Mouse (Mus musculus): Measurements from ENCODE around the gene Hepacam2. TPM values are rescaled to one million over a fixed set of nuclear protein-coding genes. Genes with fewer than 3 reads are reported as not detected.
"Not testable (repeated sequence)": the region's sequence is repeated elsewhere in the genome, so short reads cannot be mapped to it uniquely, and the experiment has no call there.

Hepacam2 gene
- polyA plus RNA-seq, 1 experiment from 2014 or later, result 0.35 TPM

DNA sequence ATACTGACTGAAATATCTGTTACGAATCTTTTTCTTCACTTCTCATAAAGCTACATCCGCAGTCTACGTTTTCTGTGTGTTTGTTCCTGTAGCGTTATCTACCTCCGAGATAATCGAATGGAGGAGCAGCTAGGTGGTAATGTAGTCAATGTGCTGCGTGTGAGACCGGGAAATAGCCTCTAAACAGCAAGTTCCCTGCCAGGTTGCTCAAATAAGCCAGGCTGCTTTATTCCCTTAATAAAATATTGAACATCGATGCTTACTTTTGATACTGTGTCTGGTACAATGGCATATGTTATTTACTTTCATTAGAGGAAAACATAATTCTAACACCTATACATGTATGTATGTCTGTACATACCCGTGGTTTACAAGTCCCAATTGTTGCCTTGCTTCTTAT, 13.0 kb upstream of the Hepacam2 start:
- no peaks in the 10 kb centered on the region for H3K9me3 ChIP-seq (replicated peaks; ENCODE audit: control insufficient read depth, low read length)
- no peak overlapping the region for H3K4me3 ChIP-seq (ENCODE audit: low read depth, low read length)
- no peak for ATAC-seq (ENCODE audit: low read depth)
- no peaks in the 10 kb centered on the region for H3K36me3 ChIP-seq (ENCODE audit: control insufficient read depth, insufficient read depth)
- no peak overlapping the region for H3K27ac ChIP-seq (ENCODE audit: low read length)
- no peaks in the 10 kb centered on the region for H3K27me3 ChIP-seq (ENCODE audit: control insufficient read depth, insufficient read depth, low read depth, low read length)
- no peak overlapping the region for H3K9ac ChIP-seq (ENCODE audit: low read depth, low read length)
- H3K4me2 ChIP-seq (ENCODE audit: low read depth, low read length), result no peak overlapping the region
- 73% methylated on average over 10 of the region's 10 CpGs for WGBS (ENCODE audit: insufficient replicate concordance)
- no peaks in the 10 kb centered on the region for H3K4me1 ChIP-seq (ENCODE audit: control insufficient read depth, low read depth, low read length)

DNA sequence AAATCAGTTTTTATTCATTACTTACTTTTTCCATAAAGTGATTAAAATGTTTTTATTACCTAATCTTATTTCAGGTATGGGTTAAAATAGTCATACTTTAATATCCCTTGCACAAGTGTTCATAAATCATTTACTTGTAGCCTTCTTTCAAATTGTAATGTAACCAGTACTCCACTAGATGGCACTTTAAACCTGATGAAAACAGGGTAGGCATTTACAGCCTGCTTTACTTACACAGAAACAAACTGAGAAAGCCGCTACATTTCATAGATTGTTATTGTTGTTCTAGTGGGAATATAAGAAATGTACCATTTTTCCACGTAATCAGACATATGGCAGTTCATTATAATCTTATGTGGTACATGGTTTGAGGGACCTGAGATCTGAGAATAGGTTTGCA, 11.7 kb upstream of the Hepacam2 start:
- Histone ChIP-seq H3K4me1 (ENCODE audit: control insufficient read depth, low read depth, low read length) (no peaks in the 10 kb centered on the region), H3K4me3 (ENCODE audit: low read depth, low read length) (no peak overlapping the region), H3K9me3 (replicated peaks; ENCODE audit: control insufficient read depth, low read length) (no peaks in the 10 kb centered on the region), H3K27ac (ENCODE audit: low read length) (no peak overlapping the region), H3K27me3 (ENCODE audit: control insufficient read depth, insufficient read depth, low read depth, low read length) (no peaks in the 10 kb centered on the region), H3K4me2 (ENCODE audit: low read depth, low read length) (no peak overlapping the region), H3K36me3 (ENCODE audit: control insufficient read depth, insufficient read depth) (no peaks in the 10 kb centered on the region), H3K9ac (ENCODE audit: low read depth, low read length) (no peak overlapping the region)
- 23% methylated on average over 2 of the region's 2 CpGs for WGBS (ENCODE audit: insufficient replicate concordance)
- 0 out of 2 replicates have a peak, but pooled peaks have one; percentile 19 for ATAC-seq (ENCODE audit: low read depth)

DNA sequence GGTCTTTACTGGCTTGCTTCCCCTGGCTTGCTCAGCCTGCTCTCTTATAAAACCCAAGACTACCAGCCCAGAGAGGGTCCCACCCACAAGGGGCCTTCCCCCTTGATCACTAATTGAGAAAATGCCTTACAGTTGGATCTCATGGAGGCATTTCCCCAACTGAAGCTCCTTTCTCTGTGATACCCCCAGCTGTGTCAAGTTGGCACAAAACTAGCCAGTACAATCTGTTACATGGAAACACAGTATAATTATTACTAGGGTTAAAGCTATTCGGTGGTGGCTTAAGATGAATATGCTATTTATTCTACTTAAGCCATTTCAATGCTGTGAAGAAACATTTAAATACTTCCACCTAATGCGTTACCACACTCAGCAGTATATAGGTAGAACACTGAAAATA, 10.1 kb upstream of the Hepacam2 start:
- not testable (repeated sequence) for H3K4me1 ChIP-seq (ENCODE audit: control insufficient read depth, low read depth, low read length); H3K9me3 ChIP-seq (replicated peaks; ENCODE audit: control insufficient read depth, low read length); H3K27ac ChIP-seq (ENCODE audit: low read length); H3K9ac ChIP-seq (ENCODE audit: low read depth, low read length); H3K36me3 ChIP-seq (ENCODE audit: control insufficient read depth, insufficient read depth); ATAC-seq (ENCODE audit: low read depth); H3K27me3 ChIP-seq (ENCODE audit: control insufficient read depth, insufficient read depth, low read depth, low read length); H3K4me2 ChIP-seq (ENCODE audit: low read depth, low read length); H3K4me3 ChIP-seq (ENCODE audit: low read depth, low read length)
- WGBS (ENCODE audit: insufficient replicate concordance), result 68% methylated on average over 2 of the region's 2 CpGs

DNA sequence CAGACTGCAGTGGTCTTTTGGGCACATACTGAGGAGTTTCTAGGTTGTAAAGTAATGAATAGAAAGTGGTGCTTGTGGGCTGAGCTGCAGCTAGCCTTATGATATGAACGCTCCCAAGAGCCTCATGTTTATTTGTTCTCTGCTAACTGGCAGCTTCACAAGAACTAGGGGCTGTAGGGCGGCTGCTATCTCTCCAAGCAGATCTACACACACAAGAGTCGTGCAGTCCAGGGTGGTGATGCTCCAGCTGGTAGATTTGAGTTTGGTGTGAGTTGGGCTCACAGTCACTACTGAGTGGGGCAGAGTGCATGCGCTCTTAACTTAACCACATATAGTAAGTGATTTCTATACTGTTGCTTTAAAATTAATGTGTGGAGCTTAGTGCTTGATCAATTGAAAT, 9.0 kb upstream of the Hepacam2 start:
- Histone ChIP-seq H3K9me3 (replicated peaks; ENCODE audit: control insufficient read depth, low read length) (no peaks in the 10 kb centered on the region), H3K36me3 (ENCODE audit: control insufficient read depth, insufficient read depth) (no peaks in the 10 kb centered on the region), H3K27me3 (ENCODE audit: control insufficient read depth, insufficient read depth, low read depth, low read length) (no peaks in the 10 kb centered on the region), H3K4me3 (ENCODE audit: low read depth, low read length) (no peak overlapping the region), H3K9ac (ENCODE audit: low read depth, low read length) (no peak overlapping the region), H3K27ac (ENCODE audit: low read length) (no peak overlapping the region), H3K4me1 (ENCODE audit: control insufficient read depth, low read depth, low read length) (no peaks in the 10 kb centered on the region), H3K4me2 (ENCODE audit: low read depth, low read length) (no peak overlapping the region)
- ATAC-seq (ENCODE audit: low read depth), result no peak
- WGBS (ENCODE audit: insufficient replicate concordance), result 41% methylated on average over 4 of the region's 4 CpGs

DNA sequence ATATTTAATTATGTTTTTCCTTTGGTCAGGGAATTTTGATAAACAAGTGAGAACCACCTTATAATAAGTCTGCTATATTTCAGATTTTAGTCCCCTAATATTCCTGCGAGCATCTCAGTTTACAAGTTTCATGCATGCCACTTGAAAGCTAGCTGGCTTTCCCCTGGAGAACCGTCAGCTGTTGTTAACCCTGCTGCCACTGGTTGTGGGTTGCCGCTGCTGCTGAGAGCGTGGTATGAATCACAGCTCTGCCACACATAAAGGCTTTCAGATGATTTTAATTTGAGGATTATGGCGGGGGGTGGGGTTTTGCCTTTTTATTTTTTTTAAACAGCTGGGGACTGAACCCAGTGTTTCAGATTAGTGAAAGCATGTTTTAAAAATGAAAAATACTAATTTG, 7.2 kb upstream of the Hepacam2 start:
- no peaks in the 10 kb centered on the region for H3K36me3 ChIP-seq (ENCODE audit: control insufficient read depth, insufficient read depth)
- H3K27ac ChIP-seq (ENCODE audit: low read length), result no peak overlapping the region
- H3K4me1 ChIP-seq (ENCODE audit: control insufficient read depth, low read depth, low read length), result no peaks in the 10 kb centered on the region
- no peak for ATAC-seq (ENCODE audit: low read depth)
- no peak overlapping the region for H3K9ac ChIP-seq (ENCODE audit: low read depth, low read length)
- WGBS (ENCODE audit: insufficient replicate concordance), result 80% methylated on average over 5 of the region's 5 CpGs
- H3K4me2 ChIP-seq (ENCODE audit: low read depth, low read length), result no peak overlapping the region
- H3K4me3 ChIP-seq (ENCODE audit: low read depth, low read length), result no peak overlapping the region
- H3K27me3 ChIP-seq (ENCODE audit: control insufficient read depth, insufficient read depth, low read depth, low read length), result no peaks in the 10 kb centered on the region
- no peaks in the 10 kb centered on the region for H3K9me3 ChIP-seq (replicated peaks; ENCODE audit: control insufficient read depth, low read length)

DNA sequence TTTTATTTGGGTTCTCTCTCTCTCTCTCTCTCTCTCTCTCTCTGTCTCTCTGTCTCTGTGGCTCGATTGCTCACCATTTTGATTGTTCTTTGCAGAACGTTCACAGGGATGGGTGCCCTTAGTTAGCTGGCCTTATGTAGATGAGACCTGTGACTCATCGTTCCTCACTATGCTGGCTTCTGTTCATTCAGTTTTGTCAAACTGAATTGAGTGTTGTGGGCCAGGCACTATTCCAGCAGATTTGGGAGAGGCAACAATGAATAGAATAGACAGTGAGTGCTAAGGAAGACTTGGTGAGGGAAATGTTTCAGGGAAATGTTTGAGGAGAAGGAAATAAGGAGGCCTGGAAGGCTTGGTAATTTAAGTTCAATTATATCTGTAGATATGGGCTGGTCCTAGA, 2.2 kb upstream of the Hepacam2 start:
- H3K36me3 ChIP-seq (ENCODE audit: control insufficient read depth, insufficient read depth), result no peaks in the 10 kb centered on the region
- no peak overlapping the region for H3K4me2 ChIP-seq (ENCODE audit: low read depth, low read length)
- no peak overlapping the region for H3K9ac ChIP-seq (ENCODE audit: low read depth, low read length)
- H3K27me3 ChIP-seq (ENCODE audit: control insufficient read depth, insufficient read depth, low read depth, low read length), result no peaks in the 10 kb centered on the region
- H3K27ac ChIP-seq (ENCODE audit: low read length), result no peak overlapping the region
- H3K4me3 ChIP-seq (ENCODE audit: low read depth, low read length), result no peak overlapping the region
- 63% methylated on average over 3 of the region's 3 CpGs for WGBS (ENCODE audit: insufficient replicate concordance)
- ATAC-seq (ENCODE audit: low read depth), result no peak
- H3K9me3 ChIP-seq (replicated peaks; ENCODE audit: control insufficient read depth, low read length), result no peaks in the 10 kb centered on the region
- H3K4me1 ChIP-seq (ENCODE audit: control insufficient read depth, low read depth, low read length), result no peaks in the 10 kb centered on the region

DNA sequence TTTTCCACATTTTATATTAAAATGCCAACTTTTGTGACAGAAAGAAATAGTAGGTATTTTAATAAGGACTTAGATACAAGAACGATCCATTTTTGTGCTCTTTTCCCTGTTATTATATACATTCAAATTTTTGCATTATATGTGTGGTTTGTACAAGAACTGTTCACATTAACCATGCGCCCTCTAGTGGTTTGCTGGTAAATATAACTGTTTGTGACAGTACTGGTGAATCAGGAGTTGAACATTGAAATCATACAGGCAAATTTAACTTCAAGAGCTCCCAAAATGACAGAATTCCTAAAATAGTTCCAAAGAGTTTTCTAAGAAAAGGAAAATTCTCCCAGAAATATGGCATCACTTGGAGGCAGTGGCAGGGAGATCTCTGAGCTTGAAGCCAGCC, 1.9 kb downstream of the Hepacam2 start:
- ATAC-seq (ENCODE audit: low read depth), result no peak
- Histone ChIP-seq H3K4me2 (ENCODE audit: low read depth, low read length) (no peak overlapping the region), H3K36me3 (ENCODE audit: control insufficient read depth, insufficient read depth) (no peaks in the 10 kb centered on the region), H3K9ac (ENCODE audit: low read depth, low read length) (no peak overlapping the region), H3K27ac (ENCODE audit: low read length) (no peak overlapping the region), H3K9me3 (replicated peaks; ENCODE audit: control insufficient read depth, low read length) (no peaks in the 10 kb centered on the region), H3K4me3 (ENCODE audit: low read depth, low read length) (no peak overlapping the region), H3K4me1 (ENCODE audit: control insufficient read depth, low read depth, low read length) (no peaks in the 10 kb centered on the region), H3K27me3 (ENCODE audit: control insufficient read depth, insufficient read depth, low read depth, low read length) (no peaks in the 10 kb centered on the region)
- 1% methylated on average over 2 of the region's 2 CpGs for WGBS (ENCODE audit: insufficient replicate concordance)

DNA sequence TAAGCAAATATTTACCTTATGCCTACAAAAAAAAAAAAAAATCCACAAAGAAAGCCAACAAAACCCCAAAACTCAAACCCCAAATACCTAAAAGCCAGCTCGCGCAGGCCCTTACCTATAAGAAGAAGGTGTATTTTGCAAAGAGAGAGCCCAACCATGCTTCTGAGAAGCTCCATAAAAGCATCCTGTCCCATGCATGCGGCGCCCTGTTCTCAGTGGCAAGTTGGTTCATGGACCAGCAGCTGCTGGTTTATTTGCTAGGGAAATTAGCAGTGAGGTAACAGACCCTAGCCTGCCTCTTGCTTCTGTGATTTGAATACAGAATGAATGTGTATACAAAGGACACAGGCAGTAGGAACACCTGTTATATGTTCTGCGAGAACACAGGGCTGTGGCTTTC, 3.8 kb downstream of the Hepacam2 start:
- ATAC-seq (ENCODE audit: low read depth), result no peak
- H3K9ac ChIP-seq (ENCODE audit: low read depth, low read length), result no peak overlapping the region
- H3K27ac ChIP-seq (ENCODE audit: low read length), result no peak overlapping the region
- no peak overlapping the region for H3K4me2 ChIP-seq (ENCODE audit: low read depth, low read length)
- no peaks in the 10 kb centered on the region for H3K27me3 ChIP-seq (ENCODE audit: control insufficient read depth, insufficient read depth, low read depth, low read length)
- H3K4me3 ChIP-seq (ENCODE audit: low read depth, low read length), result no peak overlapping the region
- H3K36me3 ChIP-seq (ENCODE audit: control insufficient read depth, insufficient read depth), result no peaks in the 10 kb centered on the region
- H3K9me3 ChIP-seq (replicated peaks; ENCODE audit: control insufficient read depth, low read length), result no peaks in the 10 kb centered on the region
- H3K4me1 ChIP-seq (ENCODE audit: control insufficient read depth, low read depth, low read length), result no peaks in the 10 kb centered on the region
- 56% methylated on average over 5 of the region's 5 CpGs for WGBS (ENCODE audit: insufficient replicate concordance)

DNA sequence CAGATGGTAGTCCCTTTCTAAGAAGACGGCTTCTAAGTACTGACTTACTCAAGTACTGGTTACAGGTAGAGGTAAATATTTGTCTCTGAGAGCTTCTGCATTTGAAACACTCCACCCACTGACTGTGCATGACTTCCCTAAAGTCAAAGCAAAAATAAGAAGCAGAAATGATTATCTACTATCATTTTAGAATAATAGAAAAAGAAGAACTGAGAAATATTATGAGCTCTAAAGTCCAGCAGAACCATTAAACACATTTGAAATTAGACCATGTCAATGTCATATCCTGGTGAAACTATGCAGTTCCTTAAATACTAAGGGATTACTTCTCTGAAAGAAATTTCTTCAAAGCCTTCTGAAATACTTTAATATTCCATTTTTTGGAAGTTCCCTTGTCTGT, 10.7 kb downstream of the Hepacam2 start:
- Histone ChIP-seq H3K4me1 (ENCODE audit: control insufficient read depth, low read depth, low read length) (no peaks in the 10 kb centered on the region), H3K4me2 (ENCODE audit: low read depth, low read length) (no peak overlapping the region), H3K36me3 (ENCODE audit: control insufficient read depth, insufficient read depth) (no peaks in the 10 kb centered on the region), H3K9ac (ENCODE audit: low read depth, low read length) (no peak overlapping the region), H3K4me3 (ENCODE audit: low read depth, low read length) (no peak overlapping the region), H3K27ac (ENCODE audit: low read length) (no peak overlapping the region), H3K9me3 (replicated peaks; ENCODE audit: control insufficient read depth, low read length) (no peaks in the 10 kb centered on the region), H3K27me3 (ENCODE audit: control insufficient read depth, insufficient read depth, low read depth, low read length) (no peaks in the 10 kb centered on the region)
- WGBS (ENCODE audit: insufficient replicate concordance), result 60% methylated on average over 1 of the region's 1 CpGs
- ATAC-seq (ENCODE audit: low read depth), result no peak

DNA sequence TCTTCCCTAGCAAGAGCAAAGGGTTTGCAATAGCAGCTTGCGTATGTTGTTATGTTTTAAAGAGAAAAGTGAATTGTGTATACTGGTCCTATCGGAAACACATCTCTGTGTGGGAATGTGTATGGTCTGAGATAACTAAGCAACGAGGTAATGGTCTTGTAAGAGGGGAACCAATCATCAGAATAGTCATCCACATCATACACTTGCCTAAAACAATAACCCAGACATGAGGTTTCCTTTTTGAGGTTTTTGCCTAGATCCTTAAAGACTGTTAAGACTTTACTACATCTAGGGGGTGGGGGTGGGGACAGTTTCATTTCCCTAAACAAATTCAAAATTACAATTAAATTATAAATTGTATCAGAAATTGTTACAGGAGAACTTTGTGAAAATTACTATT, 13.0 kb downstream of the Hepacam2 start:
- H3K36me3 ChIP-seq (ENCODE audit: control insufficient read depth, insufficient read depth), result no peaks in the 10 kb centered on the region
- no peak overlapping the region for H3K4me2 ChIP-seq (ENCODE audit: low read depth, low read length)
- H3K4me1 ChIP-seq (ENCODE audit: control insufficient read depth, low read depth, low read length), result no peaks in the 10 kb centered on the region
- H3K9ac ChIP-seq (ENCODE audit: low read depth, low read length), result no peak overlapping the region
- 39% methylated on average over 3 of the region's 3 CpGs for WGBS (ENCODE audit: insufficient replicate concordance)
- ATAC-seq (ENCODE audit: low read depth), result no peak
- no peak overlapping the region for H3K4me3 ChIP-seq (ENCODE audit: low read depth, low read length)
- H3K27ac ChIP-seq (ENCODE audit: low read length), result no peak overlapping the region
- no peaks in the 10 kb centered on the region for H3K27me3 ChIP-seq (ENCODE audit: control insufficient read depth, insufficient read depth, low read depth, low read length)
- no peaks in the 10 kb centered on the region for H3K9me3 ChIP-seq (replicated peaks; ENCODE audit: control insufficient read depth, low read length)

Measured in liver, embryonic 16.5 days (tissue).